Mouse (Mus musculus) midbrain, postnatal 0 days (tissue): ENCODE measurements around the gene Gm6880. TPM values are rescaled to one million over a fixed set of nuclear protein-coding genes. Genes with fewer than 3 reads are reported as not detected.
"Not testable (repeated sequence)": the region's sequence is repeated elsewhere in the genome, so short reads cannot be mapped to it uniquely, and the experiment has no call there.

Source experiments
- ATAC-seq: fragments of 200-750 bp; cut with Nextera tagmentation; 2 replicates; pipeline ENCODE4 v1.8.0; 2017; ENCODE audit warnings: moderate number of reproducible peaks, mild to moderate bottlenecking, moderate TSS enrichment, moderate library complexity; ENCODE audit not compliant: low FRiP score
- DNase-seq: peaks from one replicate; pipeline ENCODE4 v3.0.0-alpha.2; 2015; ENCODE audit warnings: low spot score
- H3K27ac ChIP-seq: fragments of 300-500 bp; sonication (generic); 2 replicates; pipeline ENCODE4 v1.5.1; 2014; ENCODE audit warnings: low read depth, mild to moderate bottlenecking, low read length, mixed read lengths
- H3K27me3 ChIP-seq: fragments of 300-500 bp; sonication (generic); 2 replicates; pipeline ENCODE4 v1.6.1; 2014; ENCODE audit warnings: low read length, control low read depth, mixed read lengths; ENCODE audit not compliant: insufficient read depth
- H3K36me3 ChIP-seq: fragments of 300-500 bp; sonication (generic); 2 replicates; pipeline ENCODE4 v1.6.1; 2014; ENCODE audit warnings: low read length, control low read depth, mixed read lengths; ENCODE audit not compliant: insufficient read depth
- H3K4me1 ChIP-seq: fragments of 300-500 bp; sonication (generic); 2 replicates; pipeline ENCODE4 v1.6.1; 2014; ENCODE audit warnings: mild to moderate bottlenecking, control low read depth, antibody characterized with exemption, low read length, mixed read lengths; ENCODE audit not compliant: insufficient read depth
- H3K4me2 ChIP-seq: fragments of 300-500 bp; sonication (generic); 2 replicates; pipeline ENCODE4 v1.6.1; 2014; ENCODE audit warnings: low read depth, mild to moderate bottlenecking, low read length, mixed read lengths; ENCODE audit not compliant: poor library complexity, severe bottlenecking
- H3K4me3 ChIP-seq: fragments of 300-500 bp; sonication (generic); 2 replicates; pipeline ENCODE4 v1.5.1; 2014; ENCODE audit warnings: low read depth, mild to moderate bottlenecking, low read length, moderate library complexity
- H3K9ac ChIP-seq: fragments of 300-500 bp; sonication (generic); replicated peaks from 2 replicates; pipeline ENCODE4 v1.6.1; 2014; ENCODE audit warnings: mild to moderate bottlenecking, low read length, moderate library complexity, mixed read lengths; ENCODE audit not compliant: poor library complexity, severe bottlenecking
- H3K9me3 ChIP-seq: fragments of 300-500 bp; sonication (generic); 2 replicates; pipeline ENCODE4 v1.6.1; 2016; ENCODE audit warnings: low read length, control low read depth
- CTCF ChIP-seq: IDR thresholded peaks from 2 replicates; pipeline ENCODE4 v1.5.1; 2016; ENCODE audit warnings: antibody characterized with exemption, mild to moderate bottlenecking
- WGBS: fragments of 180-500 bp; shearing (Covaris S2); extraction: QIAGEN DNeasy Blood & Tissue Kit; methylation state at CpG from one replicate; pipeline ENCODE4 v1.1.7; 2014; 5-methylcytosine and 5-hydroxymethylcytosine counted together
- polyA plus RNA-seq: library from polyadenylated mRNA; unstranded; fragments of >200 nt; fragmentation: Nextera tagmentation; extraction: Ambion mirVana; gene quantifications from 2 replicates; pipeline ENCODE4 v1.2.1, GENCODE M21; 2015
- total RNA-seq: library from RNA; depleted of rRNA; stranded (reverse); fragments of >200 nt; gene quantifications from 2 replicates; pipeline ENCODE4 v1.2.3, GENCODE M21; 2014; rRNA removed

The Gm6880 gene
- total RNA-seq (not detected in 2 replicates), polyA plus RNA-seq (0.28 TPM in 1 of 2 replicates, not detected in the other)

GRCm38 (mm10) chrX:74481349-74481885 lies at the start of gene Gm6880:
Gene Gm6880 (minus strand): TSS chrX:74481399.
- DNase-seq, H3K9me3 ChIP-seq, H3K4me2 ChIP-seq, H3K27ac ChIP-seq, ATAC-seq, H3K36me3 ChIP-seq, H3K4me1 ChIP-seq, H3K27me3 ChIP-seq, H3K9ac ChIP-seq, H3K4me3 ChIP-seq: not testable (repeated sequence)
- WGBS: 70% methylated on average over 14 of the region's 14 CpGs

- H3K36me3 ChIP-seq, H3K4me2 ChIP-seq, DNase-seq, H3K9ac ChIP-seq, H3K4me1 ChIP-seq, H3K4me3 ChIP-seq, H3K27ac ChIP-seq, H3K9me3 ChIP-seq, H3K27me3 ChIP-seq, ATAC-seq: not testable (repeated sequence)
These were observed 36.3 kb upstream of the Gm6880 start for GRCm38 (mm10) chrX:74517461-74517860.

- Histone ChIP-seq H3K27ac (no peak overlapping the region), H3K4me3 (no peak overlapping the region), H3K9me3 (no peaks in the 10 kb centered on the region), H3K4me1 (no peaks in the 10 kb centered on the region), H3K9ac (no peak overlapping the region), H3K27me3 (no peaks in the 10 kb centered on the region), H3K4me2 (no peak overlapping the region), H3K36me3 (no peaks in the 10 kb centered on the region)
- peak; percentile 63 for TF ChIP-seq CTCF
- DNase-seq: no peak
- 42% methylated on average over 1 of the region's 1 CpGs for WGBS
- ATAC-seq: no peak
These were observed 15.9 kb upstream of the Gm6880 start for GRCm38 (mm10) chrX:74497131-74497530.

GRCm38 (mm10) chrX:74452773-74453172 lies 28.4 kb downstream of the Gm6880 start:
- TF ChIP-seq CTCF: peak; percentile 84

GRCm38 (mm10) chrX:74451157-74451912 lies 29.9 kb downstream of the Gm6880 start:
- 83% methylated on average over 4 of the region's 4 CpGs for WGBS
- Histone ChIP-seq H3K9me3 (no peaks in the 10 kb centered on the region), H3K27ac (no peak overlapping the region), H3K36me3 (no peaks in the 10 kb centered on the region), H3K27me3 (no peaks in the 10 kb centered on the region), H3K4me2 (no peak overlapping the region), H3K4me1 (no peaks in the 10 kb centered on the region), H3K4me3 (no peak overlapping the region), H3K9ac (no peak overlapping the region)
- DNase-seq (no peak), ATAC-seq (no peak)
- TF ChIP-seq CTCF: no peak

More at GRCm38 (mm10) chrX:74452773-74453172, 28.4 kb downstream of the Gm6880 start:
- no peak overlapping the region for H3K27ac ChIP-seq
- no peaks in the 10 kb centered on the region for H3K4me1 ChIP-seq
- 9% methylated on average over 4 of the region's 4 CpGs for WGBS
- no peaks in the 10 kb centered on the region for H3K27me3 ChIP-seq
- no peak overlapping the region for H3K9ac ChIP-seq
- ATAC-seq (peak; percentile 76; the same call in 1 of the 2 replicates), DNase-seq (peak; percentile 61)
- H3K4me3 ChIP-seq: no peak overlapping the region
- H3K36me3 ChIP-seq: no peaks in the 10 kb centered on the region
- no peak overlapping the region for H3K4me2 ChIP-seq
- no peaks in the 10 kb centered on the region for H3K9me3 ChIP-seq

Other genes starting within 250 kb of the Gm6880 start
- gene Flna, start 231.6 kb downstream of the Gm6880 start, total RNA-seq: 219 and 282 TPM in 2 replicates
- gene Flna, start 231.6 kb downstream of the Gm6880 start, polyA plus RNA-seq: 52.8 and 54.8 TPM in 2 replicates
- 58.0 and 70.0 TPM in 2 replicates for gene Emd, start 226.7 kb downstream of the Gm6880 start, total RNA-seq
- gene Emd, start 226.7 kb downstream of the Gm6880 start, polyA plus RNA-seq: 16.3 and 18.2 TPM in 2 replicates
- 2,035 and 2,080 TPM in 2 replicates for gene Rpl10, start 210.6 kb downstream of the Gm6880 start, total RNA-seq
- gene Rpl10, start 210.6 kb downstream of the Gm6880 start, polyA plus RNA-seq: 390 and 408 TPM in 2 replicates
- gene Taz, start 199.5 kb downstream of the Gm6880 start, total RNA-seq: 44.4 and 49.2 TPM in 2 replicates
- gene Taz, start 199.5 kb downstream of the Gm6880 start, polyA plus RNA-seq: 65.9 and 69.8 TPM in 2 replicates
- 3.8 and 7.5 TPM in 2 replicates for gene Dnase1l1, start 199.1 kb downstream of the Gm6880 start, total RNA-seq
- 3.0 and 3.3 TPM in 2 replicates for gene Dnase1l1, start 199.1 kb downstream of the Gm6880 start, polyA plus RNA-seq
- gene Atp6ap1, start 184.3 kb downstream of the Gm6880 start, total RNA-seq: 307 and 359 TPM in 2 replicates
- gene Atp6ap1, start 184.3 kb downstream of the Gm6880 start, polyA plus RNA-seq: 371 and 388 TPM in 2 replicates
- gene Gdi1, start 176.4 kb downstream of the Gm6880 start, total RNA-seq: 344 and 530 TPM in 2 replicates
- gene Gdi1, start 176.4 kb downstream of the Gm6880 start, polyA plus RNA-seq: 951 and 960 TPM in 2 replicates
- gene Fam50a, start 168.4 kb downstream of the Gm6880 start, total RNA-seq: 9.3 and 9.4 TPM in 2 replicates
- 55.5 and 57.2 TPM in 2 replicates for gene Fam50a, start 168.4 kb downstream of the Gm6880 start, polyA plus RNA-seq
- 144 and 167 TPM in 2 replicates for gene Plxna3, start 152.3 kb downstream of the Gm6880 start, total RNA-seq
- 28.6 and 28.9 TPM in 2 replicates for gene Plxna3, start 152.3 kb downstream of the Gm6880 start, polyA plus RNA-seq
- 40.2 and 67.1 TPM in 2 replicates for gene Lage3, start 127.8 kb downstream of the Gm6880 start, total RNA-seq
- gene Lage3, start 127.8 kb downstream of the Gm6880 start, polyA plus RNA-seq: 62.0 and 65.8 TPM in 2 replicates
- 46.3 and 53.6 TPM in 2 replicates for gene Ubl4a, start 108.2 kb downstream of the Gm6880 start, total RNA-seq
- 67.1 and 75.0 TPM in 2 replicates for gene Ubl4a, start 108.2 kb downstream of the Gm6880 start, polyA plus RNA-seq
- gene Slc10a3, start 108.0 kb downstream of the Gm6880 start, total RNA-seq: 6.2 and 9.4 TPM in 2 replicates
- gene Slc10a3, start 108.0 kb downstream of the Gm6880 start, polyA plus RNA-seq: 6.1 and 6.9 TPM in 2 replicates
- 23.6 and 29.9 TPM in 2 replicates for gene Fam3a, start 88.1 kb downstream of the Gm6880 start, total RNA-seq
- 31.2 and 33.4 TPM in 2 replicates for gene Fam3a, start 88.1 kb downstream of the Gm6880 start, polyA plus RNA-seq
- 20.4 and 24.7 TPM in 2 replicates for gene Ikbkg, start 88.1 kb downstream of the Gm6880 start, total RNA-seq
- gene Ikbkg, start 88.1 kb downstream of the Gm6880 start, polyA plus RNA-seq: 11.5 and 12.4 TPM in 2 replicates
- 51.3 and 55.6 TPM in 2 replicates for gene G6pdx, start 52.2 kb downstream of the Gm6880 start, total RNA-seq
- gene G6pdx, start 52.2 kb downstream of the Gm6880 start, polyA plus RNA-seq: 40.2 and 41.8 TPM in 2 replicates
- gene Olfr1326-ps1, start 93.5 kb upstream of the Gm6880 start, total RNA-seq: not detected in 2 replicates
- not detected in 2 replicates for gene Olfr1326-ps1, start 93.5 kb upstream of the Gm6880 start, polyA plus RNA-seq
- not detected in 2 replicates for gene Olfr1325, start 111.3 kb upstream of the Gm6880 start, total RNA-seq
- not detected in 2 replicates for gene Olfr1325, start 111.3 kb upstream of the Gm6880 start, polyA plus RNA-seq
- gene Gm5640, start 164.2 kb upstream of the Gm6880 start, total RNA-seq: 0.11 and 0.28 TPM in 2 replicates
- 0.44 and 0.60 TPM in 2 replicates for gene Gm5640, start 164.2 kb upstream of the Gm6880 start, polyA plus RNA-seq